Mouse (Mus musculus): ENCODE measurements around the gene Anxa9.

DNA sequence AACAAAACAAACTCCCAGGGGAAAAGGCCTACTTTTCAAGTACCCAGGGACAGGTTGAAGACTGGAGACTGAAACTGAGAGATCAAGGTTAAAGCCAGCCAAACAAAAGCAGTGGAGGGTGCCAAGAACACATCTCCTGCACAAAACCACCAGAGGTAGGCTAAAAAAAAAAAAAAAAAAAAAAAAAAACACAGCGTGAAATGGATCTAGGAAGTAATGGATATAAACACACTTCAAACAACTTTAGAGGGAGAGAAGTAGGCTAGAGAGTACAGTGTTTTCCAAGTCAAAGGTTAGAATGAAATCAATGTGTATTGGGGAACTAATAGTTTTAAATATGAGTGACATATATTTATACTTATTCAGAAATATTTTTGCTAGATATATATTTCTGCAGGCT is 24.6 kb upstream of the Anxa9 start:
- TF ChIP-seq CTCF (IDR thresholded peaks at IDR 0.05; ENCODE audit: low read depth) (no peak), EP300 (IDR thresholded peaks at IDR 0.05; ENCODE audit: low read depth) (no peak)

All from heart, postnatal 0 days (tissue).